Comparison of ENCODE assay signal across 26 mouse cellular contexts in genomic region chr2:5602044-5602443, GRCm38 (mm10).
DNase-seq lines count a peak whose midpoint lies in the region; ATAC-seq and TF ChIP-seq lines count a peak whose summit lies in the region.
"Had no signal": no experiment of that assay in that cellular context is flagged by ENCODE, and none has a peak within 500 bp of the region (broad histone marks: within the 10 kb centered on the region; RNA-seq: fewer than 3 reads in every experiment).

No protein-coding gene starts in this region.

- no peak for TF ChIP-seq EP300 in stomach, postnatal 0 days (optimal IDR thresholded peaks at IDR 0.05)

- no peak overlapping the region for H3K9ac ChIP-seq in forebrain, embryonic 16.5 days (replicated peaks; ENCODE audit: low read depth, low read length)
- no peak overlapping the region for H3K9ac ChIP-seq in lung, embryonic 15.5 days
- no peak overlapping the region for H3K9ac ChIP-seq in midbrain, embryonic 13.5 days (replicated peaks)
- no peak overlapping the region for H3K9ac ChIP-seq in stomach, postnatal 0 days (ENCODE audit: low read length)
- H3K9ac ChIP-seq: forebrain, embryonic 12.5 days; forebrain, embryonic 15.5 days; heart, embryonic 13.5 days; hindbrain, embryonic 12.5 days; hindbrain, embryonic 15.5 days had no signal

- WGBS in forebrain, embryonic 10.5 days = 78% methylated on average over 1 of the region's 1 CpGs
- 76% methylated on average over 1 of the region's 1 CpGs for WGBS in forebrain, embryonic 16.5 days
- 67% methylated on average over 1 of the region's 1 CpGs for WGBS in lung, embryonic 15.5 days
- WGBS in midbrain, embryonic 10.5 days = 87% methylated on average over 1 of the region's 1 CpGs
- 79% methylated on average over 1 of the region's 1 CpGs for WGBS in midbrain, embryonic 13.5 days
- WGBS in stomach, postnatal 0 days = 63% methylated on average over 1 of the region's 1 CpGs

- H3K9me3 ChIP-seq in forebrain, embryonic 10.5 days = no peaks in the 10 kb centered on the region
- no peaks in the 10 kb centered on the region for H3K9me3 ChIP-seq in forebrain, embryonic 16.5 days (ENCODE audit: control insufficient read depth, low read length)
- H3K9me3 ChIP-seq in lung, embryonic 15.5 days = no peaks in the 10 kb centered on the region
- no peaks in the 10 kb centered on the region for H3K9me3 ChIP-seq in midbrain, embryonic 10.5 days (replicated peaks)
- H3K9me3 ChIP-seq in midbrain, embryonic 13.5 days = no peaks in the 10 kb centered on the region
- no peaks in the 10 kb centered on the region for H3K9me3 ChIP-seq in stomach, postnatal 0 days (ENCODE audit: control insufficient read depth, low read length)
- H3K9me3 ChIP-seq: forebrain, embryonic 12.5 days; forebrain, embryonic 15.5 days; heart, embryonic 10.5 days; heart, embryonic 13.5 days; hindbrain, embryonic 12.5 days; hindbrain, embryonic 15.5 days had no signal

- no peak for DNase-seq in forebrain, embryonic 10.5 days (ENCODE audit: extremely low spot score, low spot score)
- DNase-seq in lung, postnatal 10 days = no peak
- DNase-seq in midbrain, embryonic 10.5 days (ENCODE audit: low spot score) = no peak
- DNase-seq in stomach, postnatal 0 days (ENCODE audit: low spot score) = no peak
- no peak for DNase-seq in testis, postnatal 14 days (ENCODE audit: low spot score)
- DNase-seq: adrenal gland, adult 8-10 months; adrenal gland, postnatal 25 days; cerebellum, adult 11-12 months; cerebellum, adult 8-10 months; cerebellum, postnatal 10 days; cerebellum, postnatal 36 days; gastrocnemius, postnatal 10 days; gastrocnemius, postnatal 36 days; heart, adult 2 months; heart, postnatal 14 days; heart, postnatal 4 days had no signal

- TF ChIP-seq CTCF in stomach, postnatal 0 days (IDR thresholded peaks at IDR 0.05; ENCODE audit: low read depth) = no peak

- no peak for ATAC-seq in forebrain, embryonic 16.5 days
- 0 out of 2 replicates have a peak, but pooled peaks have one; percentile 36 for ATAC-seq in lung, embryonic 15.5 days (ENCODE audit: borderline replicate concordance, extremely low read depth, low FRiP score, low TSS enrichment)
- no peak for ATAC-seq in midbrain, embryonic 13.5 days
- peak; percentile 39; the same call in 1 of the 2 replicates for ATAC-seq in stomach, postnatal 0 days (ENCODE audit: low FRiP score, low TSS enrichment)
- ATAC-seq: activated CD4-positive, CD25-positive, alpha-beta regulatory T cell, adult 4 months; forebrain, embryonic 15.5 days had no signal

- H3K36me3 ChIP-seq in forebrain, embryonic 10.5 days (replicated peaks) = no peaks in the 10 kb centered on the region
- no peaks in the 10 kb centered on the region for H3K36me3 ChIP-seq in forebrain, embryonic 16.5 days (ENCODE audit: control insufficient read depth, insufficient read depth)
- no peaks in the 10 kb centered on the region for H3K36me3 ChIP-seq in lung, embryonic 15.5 days
- H3K36me3 ChIP-seq in midbrain, embryonic 10.5 days = no peaks in the 10 kb centered on the region
- H3K36me3 ChIP-seq in midbrain, embryonic 13.5 days = no peaks in the 10 kb centered on the region
- H3K36me3 ChIP-seq in stomach, postnatal 0 days (ENCODE audit: control insufficient read depth, insufficient read depth, low read length) = no peaks in the 10 kb centered on the region
- H3K36me3 ChIP-seq: forebrain, embryonic 12.5 days; forebrain, embryonic 15.5 days; heart, embryonic 10.5 days; heart, embryonic 13.5 days; hindbrain, embryonic 12.5 days; hindbrain, embryonic 15.5 days had no signal

- peak overlapping the region; percentile 66; the same call in 1 of the 2 replicates for H3K27ac ChIP-seq in forebrain, embryonic 10.5 days
- no peak overlapping the region for H3K27ac ChIP-seq in forebrain, embryonic 16.5 days (ENCODE audit: low read length)
- H3K27ac ChIP-seq in lung, embryonic 15.5 days = no peak overlapping the region
- peak overlapping the region; percentile 49; the same call in 1 of the 2 replicates for H3K27ac ChIP-seq in midbrain, embryonic 10.5 days (replicated peaks)
- H3K27ac ChIP-seq in midbrain, embryonic 13.5 days = no peak overlapping the region
- H3K27ac ChIP-seq in stomach, postnatal 0 days (replicated peaks) = no peak overlapping the region
- H3K27ac ChIP-seq: forebrain, embryonic 12.5 days; forebrain, embryonic 15.5 days; heart, adult 2 months; heart, embryonic 10.5 days; heart, embryonic 13.5 days; hindbrain, embryonic 12.5 days; hindbrain, embryonic 15.5 days had no signal

- H3K4me3 ChIP-seq in forebrain, embryonic 10.5 days = no peak overlapping the region
- H3K4me3 ChIP-seq in forebrain, embryonic 16.5 days (replicated peaks; ENCODE audit: low read length) = no peak overlapping the region
- H3K4me3 ChIP-seq in lung, embryonic 15.5 days = no peak overlapping the region
- H3K4me3 ChIP-seq in midbrain, embryonic 10.5 days = no peak overlapping the region
- H3K4me3 ChIP-seq in midbrain, embryonic 13.5 days (replicated peaks) = no peak overlapping the region
- no peak overlapping the region for H3K4me3 ChIP-seq in stomach, postnatal 0 days (ENCODE audit: low read depth, low read length)
- H3K4me3 ChIP-seq: forebrain, embryonic 12.5 days; forebrain, embryonic 15.5 days; heart, adult 2 months; heart, embryonic 10.5 days; heart, embryonic 13.5 days; hindbrain, embryonic 12.5 days; hindbrain, embryonic 15.5 days had no signal

- no peaks in the 10 kb centered on the region for H3K27me3 ChIP-seq in forebrain, embryonic 10.5 days (ENCODE audit: poor library complexity, severe bottlenecking)
- no peaks in the 10 kb centered on the region for H3K27me3 ChIP-seq in forebrain, embryonic 16.5 days (replicated peaks; ENCODE audit: control insufficient read depth, insufficient read depth, low read length)
- no peaks in the 10 kb centered on the region for H3K27me3 ChIP-seq in lung, embryonic 15.5 days
- H3K27me3 ChIP-seq in midbrain, embryonic 10.5 days (ENCODE audit: low read depth, poor library complexity, severe bottlenecking) = no peaks in the 10 kb centered on the region
- H3K27me3 ChIP-seq in midbrain, embryonic 13.5 days = no peaks in the 10 kb centered on the region
- no peaks in the 10 kb centered on the region for H3K27me3 ChIP-seq in stomach, postnatal 0 days (ENCODE audit: control insufficient read depth, insufficient read depth, low read length)
- H3K27me3 ChIP-seq: forebrain, embryonic 12.5 days; forebrain, embryonic 15.5 days; heart, embryonic 13.5 days; hindbrain, embryonic 12.5 days; hindbrain, embryonic 15.5 days had no signal

- H3K4me2 ChIP-seq in forebrain, embryonic 16.5 days (ENCODE audit: low read length) = no peak overlapping the region
- no peak overlapping the region for H3K4me2 ChIP-seq in lung, embryonic 15.5 days
- no peak overlapping the region for H3K4me2 ChIP-seq in midbrain, embryonic 13.5 days (replicated peaks)
- H3K4me2 ChIP-seq in stomach, postnatal 0 days (replicated peaks; ENCODE audit: low read depth) = no peak overlapping the region
- H3K4me2 ChIP-seq: forebrain, embryonic 12.5 days; forebrain, embryonic 15.5 days; heart, embryonic 13.5 days; hindbrain, embryonic 12.5 days; hindbrain, embryonic 15.5 days had no signal

- peaks cover 15% of the 10 kb centered on the region for H3K4me1 ChIP-seq in forebrain, embryonic 10.5 days
- peaks cover 4% of the 10 kb centered on the region for H3K4me1 ChIP-seq in forebrain, embryonic 16.5 days (replicated peaks; ENCODE audit: control insufficient read depth, insufficient read depth, low read length)
- H3K4me1 ChIP-seq in lung, embryonic 15.5 days = peaks cover 4% of the 10 kb centered on the region; the same call in 1 of the 2 replicates
- peaks cover 19% of the 10 kb centered on the region for H3K4me1 ChIP-seq in midbrain, embryonic 10.5 days
- H3K4me1 ChIP-seq in midbrain, embryonic 13.5 days (replicated peaks) = peaks cover 18% of the 10 kb centered on the region
- H3K4me1 ChIP-seq in stomach, postnatal 0 days (replicated peaks; ENCODE audit: control insufficient read depth, insufficient read depth) = peaks cover 2% of the 10 kb centered on the region; the same call in 1 of the 2 replicates

Comparison
In these comparisons a context has a peak if more than half of its experiments do, and no peak if none do; other contexts are left out.
1. H3K27ac ChIP-seq: peak in forebrain, embryonic 10.5 days (single experiment) and midbrain, embryonic 10.5 days (single experiment); none in forebrain, embryonic 16.5 days (single experiment), lung, embryonic 15.5 days (single experiment), midbrain, embryonic 13.5 days (single experiment) and stomach, postnatal 0 days (single experiment).
2. ATAC-seq: peak in lung, embryonic 15.5 days (single experiment) and stomach, postnatal 0 days (single experiment); none in forebrain, embryonic 16.5 days (single experiment) and midbrain, embryonic 13.5 days (single experiment).